Mouse (Mus musculus): ENCODE data around the gene Gys2. TPM values are rescaled to one million over a fixed set of nuclear protein-coding genes. Genes with fewer than 3 reads are reported as not detected.
A peak's percentile ranks its signal among the peaks of the same experiment; 100 is the strongest.

Gys2 gene
- polyA plus RNA-seq, 1 experiment from 2014 or later: 34.4 TPM

GRCm38 (mm10) chr6:142387755-142388271 is 85.1 kb downstream of the Gys2 start:
- peak overlapping the region; percentile 87 for H3K4me2 ChIP-seq
- H3K27ac ChIP-seq: peak overlapping the region; percentile 75; the same call in 1 of the 2 replicates
- H3K9me3 ChIP-seq (replicated peaks): no peaks in the 10 kb centered on the region
- peak overlapping the region; percentile 95 for H3K4me3 ChIP-seq
- WGBS (ENCODE audit: insufficient replicate concordance): 7% methylated on average over 8 of the region's 8 CpGs
- peaks cover 40% of the 10 kb centered on the region for H3K4me1 ChIP-seq
- ATAC-seq: no peak
- peaks cover 28% of the 10 kb centered on the region for H3K36me3 ChIP-seq
- H3K9ac ChIP-seq: peak overlapping the region; percentile 92
- no peaks in the 10 kb centered on the region for H3K27me3 ChIP-seq (replicated peaks)

GRCm38 (mm10) chr6:142387011-142387754 is 85.7 kb downstream of the Gys2 start, which contains the start of the genes Recql and Golt1b:
Recql (minus strand) TSS chr6:142387087.
Golt1b (plus strand) TSS chr6:142387221.
- Histone ChIP-seq H3K4me3 (peak within 1 kb of the TSS; percentile 95), H3K27ac (peak within 1 kb of the TSS; percentile 82), H3K27me3 (replicated peaks) (no peaks in the 10 kb centered on the region), H3K36me3 (peaks cover 23% of the 10 kb centered on the region), H3K9ac (peak within 1 kb of the TSS; percentile 92), H3K4me1 (peaks cover 39% of the 10 kb centered on the region), H3K4me2 (peak within 1 kb of the TSS; percentile 87), H3K9me3 (replicated peaks) (no peaks in the 10 kb centered on the region)
- under 1% methylated on average over 87 of the region's 87 CpGs for WGBS (ENCODE audit: insufficient replicate concordance)
- ATAC-seq: peak; percentile 99

- ATAC-seq: peak; percentile 72
- Histone ChIP-seq H3K4me1 (peaks cover 32% of the 10 kb centered on the region), H3K27ac (peak overlapping the region; percentile 82), H3K4me2 (peak overlapping the region; percentile 87), H3K4me3 (peak overlapping the region; percentile 95), H3K9me3 (replicated peaks) (no peaks in the 10 kb centered on the region), H3K27me3 (replicated peaks) (no peaks in the 10 kb centered on the region), H3K9ac (peak overlapping the region; percentile 73), H3K36me3 (peaks cover 21% of the 10 kb centered on the region; the same call in 1 of the 2 replicates)
- 1% methylated on average over 31 of the region's 31 CpGs for WGBS (ENCODE audit: insufficient replicate concordance)
Measured at GRCm38 (mm10) chr6:142386285-142387010, 86.5 kb downstream of the Gys2 start.

- H3K4me1 ChIP-seq: peaks cover 29% of the 10 kb centered on the region
- ATAC-seq: no peak
- peaks cover 25% of the 10 kb centered on the region for H3K36me3 ChIP-seq
- WGBS (ENCODE audit: insufficient replicate concordance): 86% methylated on average over 9 of the region's 9 CpGs
- H3K9ac ChIP-seq: no peak overlapping the region
- H3K27ac ChIP-seq: no peak overlapping the region
- no peak overlapping the region for H3K4me3 ChIP-seq
- no peaks in the 10 kb centered on the region for H3K9me3 ChIP-seq (replicated peaks)
- no peak overlapping the region for H3K4me2 ChIP-seq
- H3K27me3 ChIP-seq (replicated peaks): no peaks in the 10 kb centered on the region
Measured at GRCm38 (mm10) chr6:142384521-142384920, 88.4 kb downstream of the Gys2 start.

- Histone ChIP-seq H3K9ac (no peak overlapping the region), H3K4me1 (peaks cover 12% of the 10 kb centered on the region), H3K4me3 (no peak overlapping the region), H3K27me3 (replicated peaks) (no peaks in the 10 kb centered on the region), H3K9me3 (replicated peaks) (no peaks in the 10 kb centered on the region), H3K27ac (no peak overlapping the region), H3K36me3 (peaks cover 40% of the 10 kb centered on the region), H3K4me2 (no peak overlapping the region)
- WGBS (ENCODE audit: insufficient replicate concordance): 87% methylated on average over 7 of the region's 7 CpGs
- no peak for ATAC-seq
Measured at GRCm38 (mm10) chr6:142381615-142382014, 91.3 kb downstream of the Gys2 start.

- Histone ChIP-seq H3K9me3 (replicated peaks) (no peaks in the 10 kb centered on the region), H3K4me2 (no peak overlapping the region), H3K36me3 (peaks cover 56% of the 10 kb centered on the region), H3K4me3 (no peak overlapping the region), H3K27ac (no peak overlapping the region), H3K9ac (no peak overlapping the region), H3K27me3 (replicated peaks) (no peaks in the 10 kb centered on the region), H3K4me1 (no peaks in the 10 kb centered on the region; the same call in 1 of the 2 replicates)
- ATAC-seq: no peak
- 92% methylated on average over 6 of the region's 6 CpGs for WGBS (ENCODE audit: insufficient replicate concordance)
Measured at GRCm38 (mm10) chr6:142379961-142380360, 92.9 kb downstream of the Gys2 start.

GRCm38 (mm10) chr6:142378576-142379330 is 94.2 kb downstream of the Gys2 start:
- H3K9ac ChIP-seq: no peak overlapping the region
- H3K27ac ChIP-seq: no peak overlapping the region
- 79% methylated on average over 8 of the region's 8 CpGs for WGBS (ENCODE audit: insufficient replicate concordance)
- H3K4me2 ChIP-seq: no peak overlapping the region
- H3K4me3 ChIP-seq: no peak overlapping the region
- no peaks in the 10 kb centered on the region for H3K9me3 ChIP-seq (replicated peaks)
- H3K36me3 ChIP-seq: peaks cover 61% of the 10 kb centered on the region
- H3K4me1 ChIP-seq: no peaks in the 10 kb centered on the region
- no peaks in the 10 kb centered on the region for H3K27me3 ChIP-seq (replicated peaks)
- no peak for ATAC-seq

- no peak overlapping the region for H3K27ac ChIP-seq
- no peak for ATAC-seq
- H3K27me3 ChIP-seq (replicated peaks): no peaks in the 10 kb centered on the region
- no peak overlapping the region for H3K4me3 ChIP-seq
- WGBS (ENCODE audit: insufficient replicate concordance): 74% methylated on average over 1 of the region's 1 CpGs
- no peak overlapping the region for H3K9ac ChIP-seq
- no peak overlapping the region for H3K4me2 ChIP-seq
- no peaks in the 10 kb centered on the region for H3K4me1 ChIP-seq
- H3K9me3 ChIP-seq (replicated peaks): no peaks in the 10 kb centered on the region
- peaks cover 73% of the 10 kb centered on the region for H3K36me3 ChIP-seq
Measured at GRCm38 (mm10) chr6:142377081-142377480, 95.8 kb downstream of the Gys2 start.

Other genes with a start within 250 kb of the Gys2 start
- gene Iapp, start 174.7 kb downstream of the Gys2 start, polyA plus RNA-seq (2016; fragmentation: Nextera tagmentation; extraction: Ambion mirVana): not detected in 2 replicates
- not detected in 2 replicates for gene Slco1a5, start 150.1 kb downstream of the Gys2 start, polyA plus RNA-seq (2016; fragmentation: Nextera tagmentation; extraction: Ambion mirVana)
- 6.6 and 6.9 TPM in 2 replicates for gene Pyroxd1, start 127.5 kb downstream of the Gys2 start, polyA plus RNA-seq (2016; fragmentation: Nextera tagmentation; extraction: Ambion mirVana)
- gene Recql, start 86.0 kb downstream of the Gys2 start, polyA plus RNA-seq (2016; fragmentation: Nextera tagmentation; extraction: Ambion mirVana): 25.8 and 25.9 TPM in 2 replicates
- gene Golt1b, start 85.9 kb downstream of the Gys2 start, polyA plus RNA-seq (2016; fragmentation: Nextera tagmentation; extraction: Ambion mirVana): 51.3 and 54.6 TPM in 2 replicates
- gene Spx, start 59.7 kb downstream of the Gys2 start, polyA plus RNA-seq (2016; fragmentation: Nextera tagmentation; extraction: Ambion mirVana): 0.08 and 0.11 TPM in 2 replicates
- gene Ldhb, start 34.8 kb upstream of the Gys2 start, polyA plus RNA-seq (2016; fragmentation: Nextera tagmentation; extraction: Ambion mirVana): 61.7 and 63.3 TPM in 2 replicates
- 2.5 and 3.1 TPM in 2 replicates for gene Kcnj8, start 98.5 kb upstream of the Gys2 start, polyA plus RNA-seq (2016; fragmentation: Nextera tagmentation; extraction: Ambion mirVana)
- gene Abcc9, start 229.2 kb upstream of the Gys2 start, polyA plus RNA-seq (2016; fragmentation: Nextera tagmentation; extraction: Ambion mirVana): 2.4 and 2.9 TPM in 2 replicates